Mouse (Mus musculus): ENCODE data around the gene Fhl3.

DNA sequence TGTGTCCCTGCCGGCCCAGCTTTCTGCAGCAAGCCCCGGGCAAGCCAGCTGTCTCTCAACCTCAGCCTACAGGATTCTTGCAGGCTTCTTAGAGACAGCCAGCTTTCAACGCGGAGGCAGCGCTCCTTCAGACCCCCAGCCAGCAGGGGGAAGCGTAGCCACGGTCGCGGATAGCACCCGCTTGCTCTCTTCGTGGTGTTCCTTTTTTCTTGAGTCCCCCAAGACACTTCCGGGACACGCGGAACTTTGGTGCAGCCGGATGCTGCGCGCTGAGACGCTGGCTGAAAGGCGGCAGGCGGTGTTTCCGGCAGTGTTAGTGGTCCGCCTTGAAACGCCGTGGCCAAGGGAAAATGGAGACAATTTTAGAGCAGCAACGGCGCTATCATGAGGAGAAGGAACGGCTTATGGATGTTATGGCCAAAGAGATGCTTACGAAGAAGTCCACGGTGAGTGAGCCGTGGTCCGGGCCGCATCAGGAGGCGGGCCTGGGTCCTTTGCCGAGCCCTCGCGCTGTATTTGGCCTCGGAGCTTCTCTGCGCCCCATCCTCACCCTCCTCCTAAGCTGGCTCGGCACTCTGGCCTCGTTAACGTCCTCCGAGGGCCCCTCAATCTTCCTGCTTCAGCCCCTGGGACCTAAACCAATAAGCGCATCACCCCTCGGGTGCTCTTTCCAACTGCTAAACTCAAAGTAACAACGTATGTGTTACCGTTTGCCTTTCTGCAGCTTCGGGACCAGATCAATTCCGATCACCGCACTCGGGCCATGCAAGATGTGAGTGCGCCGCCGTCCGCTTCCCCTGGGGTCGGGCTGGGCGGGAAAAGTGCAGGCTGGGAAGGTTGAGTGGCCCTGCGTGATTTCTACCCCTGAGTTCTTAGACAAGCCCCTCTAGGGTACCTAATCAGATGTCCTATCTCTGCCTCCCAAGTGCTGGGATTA, 14.3 kb downstream of the Fhl3 start, which contains the start of gene Sf3a3:
- TF ChIP-seq CTCF (conservative IDR thresholded peaks at IDR 0.05; ENCODE audit: low read length), result peak; percentile 30
- no peak for TF ChIP-seq NANOG (IDR thresholded peaks at IDR 0.05; ENCODE audit: borderline replicate concordance, low read length)
